Mouse (Mus musculus) frontal cortex, adult (tissue): ENCODE results near the gene Pde4d.
A peak's percentile ranks its signal among the peaks of the same experiment; 100 is the strongest.

ENCODE experiments used
- ATAC-seq: cut with Nextera tagmentation; 2 replicates; pipeline ENCODE4 v1.9.2; 2017; ENCODE audit warnings: mild to moderate bottlenecking, moderate library complexity, mixed read lengths; ENCODE audit not compliant: low TSS enrichment

Pde4d gene

DNA sequence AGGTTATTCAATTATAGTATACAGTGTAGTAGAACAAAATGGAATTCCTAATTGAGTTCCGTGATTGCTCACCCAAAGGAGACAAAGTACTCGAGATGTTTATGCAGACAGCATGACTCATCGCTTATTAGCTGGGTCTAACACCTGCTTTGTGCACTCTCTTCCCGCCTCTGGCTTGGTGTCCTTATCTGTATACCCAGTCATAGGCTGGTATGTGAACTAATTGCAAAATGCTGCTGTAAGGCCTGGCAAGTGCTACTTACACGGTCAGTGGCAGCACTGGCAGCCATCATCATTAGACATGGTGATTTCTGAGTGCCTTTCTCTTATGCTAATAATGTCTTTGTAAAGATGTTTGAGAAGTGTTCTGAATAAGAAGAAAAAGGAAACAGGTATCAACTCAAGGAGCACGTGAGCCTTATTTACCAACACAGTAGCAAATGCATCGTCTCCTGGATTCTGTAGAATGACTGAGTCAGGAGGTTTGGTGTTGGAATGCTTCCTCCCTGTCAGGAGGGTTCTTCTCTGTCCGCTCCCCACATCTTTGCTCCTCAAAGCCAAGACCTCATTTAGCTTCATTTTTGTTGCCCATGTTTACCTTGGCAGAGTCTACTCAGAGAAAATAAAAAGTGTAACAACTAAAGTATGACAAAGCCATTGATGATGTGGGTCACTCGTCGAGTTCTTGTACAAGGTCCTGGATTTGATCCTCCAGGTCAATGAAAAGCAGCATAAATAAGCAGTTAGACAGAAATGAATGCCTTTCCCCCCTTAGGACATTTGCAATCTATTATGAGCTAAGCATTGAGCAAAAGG is 1202.2 kb downstream of the Pde4d start:
- no peak for ATAC-seq

DNA sequence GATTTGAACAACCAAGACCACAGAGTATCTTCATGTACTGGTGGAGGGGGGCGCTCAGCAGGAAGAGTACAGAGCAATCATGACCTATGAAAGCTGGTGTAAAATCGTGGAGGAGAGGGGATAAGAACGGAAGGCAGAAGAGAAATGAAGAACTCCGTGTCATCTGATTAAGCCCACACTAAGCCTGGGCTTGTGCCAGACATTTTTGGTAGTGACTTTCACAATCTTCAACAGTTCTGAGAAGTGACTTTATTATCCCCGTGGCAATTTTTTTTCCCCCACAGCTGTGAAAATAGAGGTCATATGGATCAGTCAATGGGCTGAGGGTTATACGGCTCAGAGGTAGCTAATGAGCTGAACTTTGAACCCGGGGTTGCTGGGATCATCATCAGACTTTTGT is 1202.9 kb downstream of the Pde4d start:
- ATAC-seq = no peak

DNA sequence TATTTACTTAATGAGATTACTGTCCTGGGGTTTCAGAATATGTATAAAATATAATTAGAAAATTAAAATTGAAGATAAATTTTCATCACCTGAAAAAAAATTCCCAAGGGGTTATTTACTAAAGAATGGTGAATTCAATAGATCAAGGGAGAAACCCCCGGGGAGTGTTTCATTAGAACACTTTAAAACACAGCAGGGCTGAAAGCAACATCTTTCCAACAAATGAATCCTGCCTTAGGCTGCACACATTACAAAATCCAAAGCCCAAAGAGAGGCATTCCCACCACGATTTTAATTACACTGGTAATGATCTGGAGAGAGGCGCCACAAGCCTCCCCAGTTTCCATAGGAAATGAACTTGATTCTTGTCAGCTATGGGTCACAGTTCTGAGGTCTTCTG is 1205.6 kb downstream of the Pde4d start:
- ATAC-seq = no peak

DNA sequence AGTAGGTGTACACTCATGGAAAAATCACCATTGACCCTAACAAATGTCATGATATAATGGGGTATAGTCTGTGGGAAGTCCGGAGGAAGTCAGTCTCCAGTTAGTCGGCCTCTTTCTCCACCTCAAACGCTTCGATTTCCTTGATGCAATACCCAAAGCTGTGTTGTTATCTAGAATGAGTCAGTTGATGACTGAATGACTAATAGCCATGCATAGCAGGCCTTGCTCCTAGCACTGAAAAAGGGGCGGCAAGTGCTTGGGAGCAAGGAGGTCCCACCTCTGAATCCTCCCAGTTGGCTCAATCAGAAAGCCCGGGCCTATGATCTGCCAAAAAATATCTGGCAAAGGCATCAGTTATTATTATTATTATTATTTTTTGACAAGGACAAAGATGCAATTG is 1209.4 kb downstream of the Pde4d start:
- ATAC-seq = no peak

DNA sequence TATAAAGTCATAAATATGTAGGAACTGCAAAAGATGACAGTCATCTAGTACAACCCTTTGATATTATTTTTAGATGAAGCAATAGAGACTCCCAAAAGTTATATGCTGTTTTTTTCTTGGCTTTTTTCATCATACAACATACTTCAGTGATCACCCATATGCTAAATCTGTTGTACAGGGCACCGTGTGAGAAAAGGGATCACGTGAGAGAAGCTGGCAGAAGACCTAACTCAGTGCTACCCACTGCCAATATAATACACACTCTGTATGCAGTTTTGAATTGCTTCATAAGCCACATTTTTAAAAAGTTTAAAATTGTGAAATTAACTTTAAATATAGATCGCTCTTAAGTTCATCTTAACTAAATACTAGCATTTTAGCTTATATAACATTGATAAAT is 1211.6 kb downstream of the Pde4d start:
- no peak for ATAC-seq

DNA sequence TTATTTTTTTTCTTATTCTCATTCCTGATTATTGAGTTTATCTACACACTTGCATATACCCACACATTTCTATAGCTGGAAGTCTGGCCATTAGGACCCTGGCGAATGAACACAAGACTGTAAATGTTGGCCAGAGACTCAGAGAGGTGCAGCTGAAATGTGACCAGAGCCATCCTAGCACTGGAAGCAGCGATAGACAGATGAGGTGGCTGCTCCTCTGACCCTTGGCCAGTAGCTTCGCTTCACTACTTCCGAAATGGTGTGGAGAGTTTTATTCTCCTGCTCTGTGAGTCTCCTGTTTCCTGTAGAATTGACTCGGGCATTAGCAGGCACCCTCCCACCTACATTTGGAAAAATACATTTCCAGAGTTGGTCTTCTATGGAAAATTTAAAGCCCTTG is 1212.4 kb downstream of the Pde4d start:
- ATAC-seq = no peak

DNA sequence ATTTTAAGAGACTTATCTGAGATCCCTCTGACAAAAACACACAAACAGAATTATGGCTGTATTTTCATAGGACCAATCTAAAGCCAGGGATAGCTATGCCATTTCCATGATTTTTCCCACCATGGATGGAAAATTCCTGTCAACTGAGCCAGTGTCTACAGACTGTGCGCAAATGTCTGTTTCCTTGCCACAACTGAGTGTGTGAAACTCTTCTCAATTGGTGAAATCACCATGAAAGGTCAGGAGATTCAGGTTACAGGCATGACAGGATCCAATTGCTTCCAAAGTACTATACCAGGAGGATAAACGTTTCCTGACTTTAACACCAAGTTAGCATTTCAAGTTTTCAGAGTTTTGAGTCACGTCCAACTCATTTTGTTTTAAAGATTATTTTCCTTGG is 1213.0 kb downstream of the Pde4d start:
- ATAC-seq = no peak

DNA sequence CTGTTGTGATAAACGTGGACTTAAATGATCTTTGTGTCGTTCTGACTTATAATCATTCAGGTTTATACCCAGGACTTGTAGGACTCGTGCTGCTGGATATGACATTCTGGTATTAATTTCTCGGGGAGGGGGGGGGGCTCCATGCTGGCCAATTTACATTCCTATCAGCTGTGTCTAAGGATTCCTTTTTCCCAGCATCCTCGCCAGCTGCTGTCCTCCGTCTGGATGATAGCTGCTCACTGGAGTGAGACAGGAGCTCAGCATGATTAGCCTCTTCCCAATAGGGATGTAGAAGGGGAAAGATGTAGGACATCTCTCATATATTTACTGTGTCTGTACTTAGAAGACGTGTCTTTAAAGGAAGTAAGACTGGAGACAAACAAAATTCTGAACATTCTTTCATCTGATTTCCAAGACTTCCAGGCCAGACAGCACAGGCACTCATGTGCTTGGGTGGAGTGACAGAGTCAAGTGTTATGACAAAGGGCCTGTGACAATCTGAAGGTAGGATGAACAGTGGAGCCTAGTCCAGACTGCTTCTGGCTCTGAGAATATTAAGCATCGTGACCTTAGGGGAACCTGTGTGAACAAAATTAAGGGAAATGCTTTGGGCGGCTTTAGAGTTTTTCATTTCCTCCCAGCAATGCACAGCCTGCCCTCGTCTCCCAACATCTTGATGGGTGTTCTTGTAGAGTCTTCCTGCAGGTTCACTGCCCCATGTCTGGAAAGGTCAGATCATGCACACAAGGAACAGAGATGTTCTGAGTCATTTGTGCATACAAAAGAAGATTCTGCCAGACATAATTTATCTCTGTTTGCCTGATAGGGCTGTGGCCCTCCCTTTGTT is 1215.4 kb downstream of the Pde4d start:
- no peak for ATAC-seq

DNA sequence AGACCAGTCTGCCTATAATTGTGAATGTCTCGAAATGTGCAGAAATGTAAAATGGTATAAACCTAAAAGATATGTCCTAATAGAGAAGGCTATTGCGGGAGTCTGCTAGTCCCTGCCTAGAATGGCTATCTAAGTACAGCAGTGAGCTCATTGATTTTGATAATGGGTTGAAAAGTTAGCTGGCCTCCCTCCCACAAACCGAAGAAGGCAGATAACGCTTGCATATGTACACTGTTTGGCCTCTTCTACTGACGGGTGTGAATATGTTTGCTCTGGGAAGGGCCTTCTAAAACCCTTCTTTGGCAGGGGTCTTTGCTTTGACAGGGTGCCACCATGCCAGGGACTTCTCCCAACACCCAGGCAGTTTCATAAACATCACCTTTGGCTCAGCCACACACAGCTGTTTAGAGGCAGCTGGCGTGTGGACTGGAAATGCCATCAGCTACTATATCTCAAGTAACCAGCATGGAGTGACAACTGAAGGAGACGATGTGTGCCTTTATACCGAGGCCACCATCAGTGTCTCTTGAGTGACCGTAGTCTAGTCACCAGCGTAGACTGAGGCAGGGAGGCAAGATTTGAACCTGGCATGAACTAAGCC is 1216.2 kb downstream of the Pde4d start:
- ATAC-seq = no peak

DNA sequence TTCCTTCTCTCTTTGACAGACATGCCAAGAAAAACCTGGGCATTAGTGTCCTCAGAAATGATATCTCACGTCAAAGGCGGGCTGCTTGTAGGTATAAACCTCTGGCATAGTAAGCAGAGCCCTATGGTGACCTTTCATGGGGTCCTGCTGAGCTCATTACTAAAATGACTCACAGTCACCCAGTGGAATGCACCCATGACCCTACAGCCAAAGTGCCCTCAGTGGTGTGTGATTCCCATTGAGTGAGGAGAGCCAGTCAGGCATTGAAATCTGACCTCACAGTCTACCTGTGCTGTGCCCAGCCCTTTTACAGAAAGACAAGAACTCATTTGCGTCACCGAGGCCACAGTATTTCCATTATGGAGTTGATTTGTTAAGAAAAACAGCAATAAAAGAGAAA is 1220.2 kb downstream of the Pde4d start:
- no peak for ATAC-seq

DNA sequence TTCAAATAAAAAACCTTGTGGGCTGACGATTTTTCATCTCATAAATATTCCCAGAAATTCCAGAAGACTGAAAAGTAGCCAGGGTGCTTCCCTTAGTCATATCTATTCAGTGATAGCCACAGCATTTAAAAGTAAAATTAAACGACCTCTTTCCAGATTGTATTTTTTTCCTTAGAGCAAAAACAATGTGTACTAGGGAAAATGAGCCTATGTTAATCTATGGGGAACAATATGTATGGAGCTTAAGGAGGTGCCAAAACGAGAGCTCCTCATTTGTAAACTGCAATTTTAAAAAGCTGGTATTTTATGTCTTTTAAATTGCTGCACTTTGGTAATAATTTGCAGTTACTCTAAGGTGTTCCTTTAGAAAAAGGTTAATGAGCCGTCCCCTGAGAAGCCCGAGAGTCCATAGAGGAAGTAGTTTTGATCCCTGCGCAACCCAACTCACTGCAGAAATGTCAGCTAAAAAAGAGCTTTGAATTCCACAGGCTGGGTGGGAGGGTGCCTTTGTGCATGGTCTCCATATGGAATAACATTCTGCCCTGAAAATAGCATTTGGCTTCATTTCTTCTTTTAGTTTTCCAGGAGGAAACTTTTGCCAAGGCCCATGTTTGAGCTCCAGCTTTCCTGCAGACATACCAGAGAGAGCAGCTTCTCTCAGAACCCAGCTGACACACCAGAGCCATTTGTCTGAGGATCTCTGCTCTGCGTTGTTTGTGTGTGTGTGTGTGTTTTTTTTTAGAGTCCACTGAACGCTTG is 1222.0 kb downstream of the Pde4d start:
- peak; percentile 90 for ATAC-seq

DNA sequence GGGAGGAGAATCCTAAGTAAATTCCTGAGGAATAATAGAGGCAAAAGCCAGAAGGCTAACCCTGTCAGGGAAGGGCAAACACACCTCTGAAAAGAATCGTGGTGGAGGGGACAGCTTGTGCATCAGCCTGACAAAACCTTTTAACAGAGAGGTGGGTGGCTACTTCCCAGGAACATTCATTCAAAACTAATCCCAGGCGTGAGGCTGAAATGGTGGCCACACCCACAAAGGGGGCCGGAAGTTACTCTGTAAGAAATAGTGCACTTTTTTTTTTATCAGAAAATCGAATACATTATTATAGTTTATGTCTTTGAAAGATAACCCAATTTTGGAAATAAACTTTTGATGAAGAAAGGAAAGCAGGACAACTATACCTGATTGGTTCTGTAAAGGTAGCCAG is 1227.3 kb downstream of the Pde4d start:
- no peak for ATAC-seq

DNA sequence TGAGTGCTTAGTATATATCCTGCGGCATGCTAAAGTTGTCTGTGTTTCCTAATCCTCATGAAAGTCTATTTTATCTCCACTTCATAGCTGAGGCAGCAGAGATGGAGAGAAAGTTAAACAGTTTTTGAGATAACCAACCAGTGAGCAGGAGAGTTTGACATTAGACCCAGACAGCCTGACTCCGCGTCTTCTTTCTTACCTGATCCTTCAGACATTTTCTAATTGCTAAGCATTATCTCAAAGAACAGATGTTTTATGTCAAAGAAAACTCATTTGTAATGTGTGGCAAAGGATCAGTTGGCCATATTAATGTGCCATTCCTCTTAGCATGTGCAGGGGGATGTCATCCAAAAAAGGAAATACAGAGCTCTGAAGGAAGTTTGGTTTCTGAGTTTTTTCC is 1227.9 kb downstream of the Pde4d start:
- ATAC-seq = no peak

DNA sequence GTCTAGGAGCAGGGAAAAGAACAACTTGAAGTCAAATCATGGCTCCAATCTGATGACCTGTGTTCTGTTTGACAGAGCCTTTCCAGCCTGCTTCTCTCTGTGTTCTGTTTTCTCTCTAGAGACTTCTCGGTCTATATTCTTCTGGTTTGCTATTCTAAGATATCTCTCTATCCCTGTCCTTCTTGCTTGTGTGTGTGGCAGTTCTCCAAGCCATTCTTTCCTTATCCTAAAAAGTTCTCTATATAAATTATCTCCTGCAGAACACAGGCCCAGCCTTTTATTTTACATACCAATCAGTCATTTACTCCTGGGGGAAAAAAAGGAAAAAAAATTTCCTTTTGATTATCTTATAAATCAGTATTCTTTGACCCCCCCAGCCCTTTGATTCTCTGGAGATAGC is 1229.2 kb downstream of the Pde4d start:
- no peak for ATAC-seq

DNA sequence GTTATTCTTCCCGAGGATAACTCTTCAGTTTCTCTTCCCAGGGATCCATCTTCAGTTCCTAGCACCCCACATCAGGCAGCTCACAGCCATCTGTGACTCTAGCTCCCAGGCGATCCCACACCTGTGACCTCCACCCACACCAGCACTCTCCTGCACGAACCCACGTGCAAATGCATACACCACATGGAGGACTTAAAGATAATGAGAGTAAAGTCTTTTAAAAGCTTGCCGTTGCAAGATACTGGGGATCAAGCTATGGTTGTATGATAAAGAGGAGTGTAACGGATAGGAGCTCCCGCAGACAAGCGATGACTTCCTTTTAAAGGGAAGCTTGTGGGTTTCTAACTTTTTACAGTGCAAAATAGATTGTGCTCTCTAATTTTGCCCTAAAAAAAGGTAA is 1230.5 kb downstream of the Pde4d start:
- ATAC-seq = no peak

DNA sequence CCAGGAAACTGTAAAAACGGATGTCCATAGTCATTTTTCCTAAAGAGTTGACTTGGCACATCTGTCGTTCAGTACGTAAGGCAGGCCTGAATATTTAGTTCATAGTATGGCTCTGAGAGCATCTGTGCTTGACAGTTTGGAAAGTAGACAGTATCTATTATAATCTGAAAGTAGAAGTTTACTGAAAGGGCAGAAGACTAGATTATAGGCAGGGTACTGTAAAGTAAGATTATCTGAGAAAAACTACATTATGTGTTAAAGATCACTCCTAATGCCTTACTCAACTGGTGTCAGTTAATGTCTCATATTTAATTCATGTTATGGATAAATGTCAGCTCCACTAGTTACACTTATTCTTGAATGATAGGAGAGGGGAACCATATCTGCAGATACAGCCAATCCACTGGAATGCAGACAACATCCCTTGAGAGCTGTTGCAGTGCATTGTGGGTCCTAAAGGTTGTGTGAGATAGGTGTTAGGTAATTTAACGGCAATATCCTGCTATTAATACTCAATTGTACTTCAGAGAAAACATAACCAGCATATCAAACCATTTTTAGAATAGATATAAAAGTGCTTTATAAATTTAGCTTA is 1232.0 kb downstream of the Pde4d start:
- ATAC-seq = no peak

DNA sequence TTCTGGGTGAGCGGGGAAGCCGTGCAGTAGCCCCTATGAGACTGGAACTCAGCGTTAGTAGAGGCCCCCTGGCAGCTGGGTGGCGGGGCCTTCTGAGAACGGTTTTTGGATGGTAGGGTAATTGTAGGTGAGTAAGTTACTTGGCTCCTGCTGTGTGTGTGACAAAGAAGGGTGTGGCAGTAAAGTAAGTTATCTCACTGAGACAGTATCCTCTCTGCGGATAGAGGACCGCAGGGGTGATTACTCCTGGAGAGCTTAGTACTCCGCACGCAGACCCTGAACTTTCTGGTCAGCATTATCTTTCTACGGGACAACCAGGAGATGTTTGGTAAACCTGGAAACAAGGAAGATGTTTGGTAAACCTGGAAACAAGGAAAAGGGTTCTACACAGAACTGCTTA is 1233.3 kb downstream of the Pde4d start:
- ATAC-seq = no peak

DNA sequence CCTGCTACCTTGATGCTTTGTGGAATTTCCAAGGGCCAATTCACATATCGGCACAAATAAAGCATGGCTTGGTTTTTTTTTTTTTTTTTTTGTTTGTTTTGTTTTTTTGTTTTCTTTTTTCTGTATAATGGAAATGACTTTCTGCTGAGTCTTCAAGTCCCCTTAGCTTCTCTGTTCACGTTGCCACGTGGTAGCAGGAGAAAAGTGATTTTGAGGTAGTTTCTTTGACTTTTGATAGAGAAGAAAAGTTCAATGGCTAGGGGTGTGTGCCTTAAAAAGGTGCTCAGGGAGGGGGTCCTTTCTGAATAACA is 1235.2 kb downstream of the Pde4d start:
- no peak for ATAC-seq

DNA sequence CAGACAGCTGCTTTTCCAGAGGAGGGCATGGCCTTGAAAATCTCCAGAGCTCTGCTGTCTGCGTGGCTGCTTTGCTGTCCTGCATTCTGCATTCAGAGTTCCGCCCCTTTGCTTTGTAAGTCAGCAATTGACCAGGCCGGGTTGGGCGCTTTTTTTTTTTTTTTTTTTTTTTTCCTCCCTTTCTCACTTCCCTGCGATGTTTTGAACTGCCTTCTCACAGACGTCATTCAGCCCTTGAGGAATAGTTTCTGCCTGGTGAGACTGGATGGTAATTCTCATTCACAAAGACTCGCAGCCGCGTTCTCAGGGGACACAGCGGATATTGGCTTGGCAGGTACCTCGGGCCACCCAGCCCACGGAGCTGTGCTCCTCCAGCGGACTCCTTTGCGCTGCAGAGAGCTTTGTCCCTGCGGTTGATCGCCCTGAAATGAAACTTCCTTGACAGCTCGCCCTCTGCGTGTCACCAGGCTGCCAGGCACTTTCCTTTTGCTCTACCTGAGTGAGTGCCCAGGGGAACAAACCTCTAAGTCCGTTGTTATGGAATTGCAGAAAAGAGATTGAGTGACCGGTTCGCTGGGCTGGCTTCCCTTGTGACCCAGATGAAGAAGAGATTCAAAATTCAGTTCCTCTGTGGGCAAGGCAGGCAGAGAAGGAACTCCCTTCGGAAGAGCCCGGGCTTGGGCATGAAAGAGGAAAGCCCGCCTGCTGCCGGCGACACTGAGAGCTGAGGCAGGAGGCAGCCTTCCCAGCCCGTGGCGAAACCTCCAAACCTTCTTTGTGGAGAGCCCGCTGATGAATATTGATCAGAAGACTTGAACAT is 1235.8 kb downstream of the Pde4d start:
- peak; percentile 82 for ATAC-seq

DNA sequence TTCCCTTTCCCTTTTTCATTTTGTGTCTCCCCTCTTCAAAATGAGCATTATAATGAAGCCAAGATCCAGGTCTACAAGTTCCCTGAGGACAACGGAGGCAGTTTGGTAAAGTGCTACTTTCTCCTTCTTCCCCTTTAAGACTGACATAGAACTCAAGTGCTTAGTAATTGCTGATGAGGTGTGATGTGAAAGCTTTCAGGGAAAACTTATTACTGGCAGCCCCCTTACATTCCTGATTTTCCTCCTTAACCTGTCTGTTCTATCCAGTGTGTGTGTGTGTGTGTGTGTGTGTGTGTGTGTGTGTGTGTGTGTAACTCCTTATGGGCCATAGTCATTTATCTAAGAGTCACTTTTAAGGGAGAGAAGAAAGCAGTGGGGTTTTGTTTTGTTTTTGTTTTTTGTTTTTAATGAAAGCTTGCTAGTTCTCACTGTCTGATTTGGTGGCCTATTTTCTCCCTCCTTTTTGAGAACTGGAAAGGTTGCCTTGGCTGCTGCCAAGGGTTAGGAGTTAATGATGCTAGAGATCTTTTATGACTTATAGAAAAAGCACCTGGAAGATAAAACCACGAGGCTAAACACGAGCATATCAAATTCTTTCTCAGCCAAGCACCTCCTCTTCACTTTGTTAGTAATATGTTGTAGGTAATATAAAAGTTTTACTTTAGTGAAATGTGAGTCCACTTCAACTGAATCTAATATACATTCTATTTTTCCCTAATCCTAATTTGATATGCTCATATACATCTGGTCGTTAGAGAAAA is 1236.5 kb downstream of the Pde4d start:
- ATAC-seq = peak; percentile 22
